Mouse (Mus musculus) frontal cortex, postnatal 25 days (tissue): ENCODE measurements around the gene Ell.

ENCODE experiments used
- DNase-seq, 2 experiments: peaks; one replicate each; pipeline ENCODE4 v3.0.0; 2022; ENCODE audit warnings: low spot score in 2 of 2

Gene Ell

DNA sequence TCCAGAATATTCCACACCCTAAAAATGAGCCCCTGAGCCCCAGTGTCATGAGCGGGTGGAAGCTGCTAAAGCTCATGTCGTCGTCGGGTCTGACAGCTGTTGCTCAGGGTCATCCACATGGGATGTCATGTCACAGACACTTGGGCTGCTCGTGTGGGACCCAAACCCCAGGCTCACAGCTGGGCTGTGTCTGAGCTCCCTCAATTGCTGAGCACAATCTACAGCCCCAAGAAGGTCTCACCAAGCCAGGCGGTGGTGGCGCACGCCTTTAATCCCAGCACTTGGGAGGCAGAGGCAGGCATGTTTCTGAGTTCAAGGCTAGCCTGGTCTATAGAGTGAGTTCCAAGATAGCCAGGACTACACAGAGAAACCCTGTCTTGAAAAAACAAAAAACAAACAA lies 76.0 kb downstream of the Ell start:
- DNase-seq: no peak

DNA sequence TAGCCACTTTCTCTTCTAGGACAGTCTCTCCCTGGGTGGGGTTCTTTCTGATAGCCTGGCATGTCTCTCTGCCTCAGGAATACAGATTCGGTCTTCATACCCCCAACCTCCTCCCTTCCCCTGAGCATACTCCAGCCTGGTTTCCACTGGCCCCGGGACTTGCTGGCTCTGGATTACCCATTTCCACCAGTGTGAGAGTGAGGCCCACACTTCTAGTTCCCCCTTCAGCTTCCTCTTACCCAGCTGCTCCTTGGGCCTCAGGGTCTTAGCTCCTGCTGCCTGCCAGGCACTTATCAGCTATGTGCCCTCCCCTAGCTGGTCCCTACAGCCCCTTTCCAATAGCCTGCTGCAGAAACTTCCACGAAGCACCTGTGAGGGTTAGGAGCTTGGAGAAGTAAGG lies 76.6 kb downstream of the Ell start, which contains the start of gene Lrrc25:
Lrrc25 (plus strand) TSS at position 262 of the 400 bp plus-strand sequence.
- no peak for DNase-seq

DNA sequence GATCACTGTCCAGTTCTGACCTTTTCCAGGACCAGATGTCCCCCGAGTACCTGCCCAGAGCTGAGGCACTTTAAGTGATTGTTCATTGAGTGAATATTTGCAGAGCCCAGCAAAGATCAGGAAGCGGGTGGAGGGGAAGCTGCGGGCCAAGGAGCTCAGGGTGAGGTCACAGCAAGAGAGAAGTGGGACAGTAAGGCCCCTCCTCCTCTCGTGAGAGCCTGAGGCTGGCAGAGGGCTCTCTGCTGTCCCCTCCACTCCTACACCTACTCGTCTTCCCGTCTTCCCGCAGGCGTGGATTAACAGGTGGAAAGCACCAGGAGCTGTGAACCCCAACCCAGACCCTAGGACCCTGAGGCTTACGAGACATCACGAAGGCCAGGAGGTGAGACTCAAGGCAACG lies 77.4 kb downstream of the Ell start:
- no peak for DNase-seq

DNA sequence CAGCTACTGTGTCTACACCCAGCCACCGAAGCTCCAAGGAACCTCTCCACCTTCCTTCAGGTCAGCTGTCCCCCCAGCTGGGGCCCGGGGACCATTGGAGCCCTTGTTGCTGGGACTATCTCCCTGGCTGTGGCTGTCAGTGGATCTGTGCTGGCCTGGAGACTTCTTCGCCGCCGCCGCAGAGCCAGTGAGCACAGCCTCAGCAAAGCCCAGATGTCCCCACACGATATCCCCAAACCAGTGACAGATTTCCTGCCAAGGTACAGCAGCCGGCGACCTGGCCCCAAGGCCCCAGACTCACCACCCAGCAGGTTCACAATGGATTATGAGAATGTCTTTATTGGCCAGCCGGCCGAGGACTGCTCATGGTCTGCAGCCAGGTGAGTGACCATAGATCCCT lies 78.7 kb downstream of the Ell start:
- no peak for DNase-seq

DNA sequence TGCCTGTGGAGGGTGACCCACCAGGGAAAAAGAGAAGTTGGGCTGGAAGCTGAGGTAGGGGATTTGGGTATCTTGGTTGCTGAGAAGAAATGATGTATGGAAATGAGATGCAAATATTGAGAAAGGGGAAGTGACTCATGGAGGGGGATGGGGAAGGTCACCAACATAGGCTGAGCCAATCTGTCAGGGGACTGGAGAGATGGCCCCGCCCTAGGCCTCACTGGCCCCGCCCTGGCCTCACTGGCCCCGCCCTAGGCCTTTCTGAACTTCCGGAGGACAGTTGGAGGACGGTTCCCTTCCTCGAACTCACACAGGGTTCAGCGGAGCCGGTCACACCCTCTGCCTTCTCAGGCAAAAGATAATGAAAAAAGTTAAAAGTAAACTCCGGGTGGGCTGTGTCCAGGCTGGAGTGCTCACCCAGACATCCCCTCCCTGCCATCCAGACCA lies 79.7 kb downstream of the Ell start:
- DNase-seq: no peak

DNA sequence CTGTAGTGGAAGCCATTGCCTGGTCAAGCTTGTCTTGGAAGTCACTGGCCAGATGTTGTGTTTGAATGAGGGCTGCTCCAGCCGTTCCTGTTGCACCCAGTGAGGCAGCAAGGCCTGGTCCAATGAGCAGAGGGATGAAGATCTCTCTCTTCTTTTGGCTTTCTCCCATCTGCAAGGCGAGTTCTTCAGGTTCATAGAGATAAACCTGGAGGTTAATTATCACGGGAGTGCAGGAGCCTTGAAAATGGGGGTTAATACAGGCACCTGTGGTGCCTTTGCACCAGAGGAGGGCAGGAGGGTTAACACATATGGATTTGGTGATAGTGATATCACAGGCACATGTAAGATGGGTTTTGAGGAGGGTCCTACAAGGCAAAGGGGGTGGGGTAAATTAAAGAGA lies 83.0 kb downstream of the Ell start:
- DNase-seq: no peak

DNA sequence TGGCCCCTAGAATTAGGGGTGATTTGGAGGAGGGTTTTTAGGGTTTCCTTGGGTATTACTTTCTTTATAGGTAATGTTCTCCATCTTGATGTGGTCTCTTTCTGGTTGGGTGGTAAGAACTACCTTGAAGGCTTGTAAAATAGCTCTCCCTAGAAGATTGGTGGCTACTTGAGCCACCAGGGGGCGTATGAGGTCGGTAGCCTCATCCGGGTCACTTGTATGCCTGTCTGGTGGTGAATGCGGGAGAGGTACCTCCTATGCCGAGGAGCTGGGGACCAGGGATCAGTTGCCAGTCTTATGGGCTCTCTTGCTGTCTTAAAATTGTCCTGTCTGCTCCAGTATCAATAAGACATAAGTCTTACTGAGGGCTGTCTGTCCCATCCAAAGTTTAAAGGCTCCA lies 85.8 kb downstream of the Ell start:
- DNase-seq: no peak

DNA sequence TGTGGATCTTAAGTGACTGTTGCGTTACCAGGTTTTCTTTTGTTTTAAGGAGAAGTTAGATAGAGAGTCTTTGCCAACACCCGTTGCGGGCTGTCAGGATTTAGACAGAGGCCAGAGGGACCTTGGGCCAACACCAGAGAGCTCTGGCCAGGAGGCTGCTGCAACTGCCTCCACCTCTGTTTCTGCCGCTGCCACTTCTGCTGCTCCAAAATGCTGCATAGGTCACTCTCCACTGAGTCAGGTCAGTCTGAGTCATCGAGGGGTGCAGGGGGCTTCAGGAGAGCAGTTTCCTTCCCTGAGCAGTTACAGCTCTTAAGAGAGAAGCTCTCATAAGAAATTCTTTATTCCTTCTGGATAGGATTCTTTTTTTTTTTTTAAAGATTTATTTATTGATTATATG lies 87.8 kb downstream of the Ell start:
- no peak for DNase-seq

DNA sequence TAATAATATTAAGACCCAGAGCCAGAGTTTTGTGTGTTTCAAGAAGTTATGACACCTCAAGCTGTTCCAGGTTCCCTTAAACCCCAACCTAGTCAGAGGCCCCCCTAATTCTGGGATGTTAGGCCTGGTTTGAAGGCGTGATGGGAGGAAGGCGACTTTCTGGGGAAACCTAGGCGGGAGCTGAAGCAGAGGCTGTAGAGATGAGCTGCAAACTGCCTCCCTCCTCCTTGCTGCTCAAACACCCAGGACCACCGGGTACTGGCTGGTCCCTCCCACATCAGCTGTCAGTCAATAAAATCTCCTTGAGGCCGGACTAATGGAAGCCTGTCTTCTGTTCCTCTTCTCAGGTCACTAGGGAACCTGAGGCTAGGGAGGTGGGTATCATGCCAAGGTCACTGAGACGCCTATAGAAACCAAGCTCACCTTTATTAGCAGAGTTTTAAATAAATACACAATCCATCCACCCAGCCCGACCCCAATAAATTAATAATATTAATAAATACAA lies 89.8 kb downstream of the Ell start:
- DNase-seq: no peak

DNA sequence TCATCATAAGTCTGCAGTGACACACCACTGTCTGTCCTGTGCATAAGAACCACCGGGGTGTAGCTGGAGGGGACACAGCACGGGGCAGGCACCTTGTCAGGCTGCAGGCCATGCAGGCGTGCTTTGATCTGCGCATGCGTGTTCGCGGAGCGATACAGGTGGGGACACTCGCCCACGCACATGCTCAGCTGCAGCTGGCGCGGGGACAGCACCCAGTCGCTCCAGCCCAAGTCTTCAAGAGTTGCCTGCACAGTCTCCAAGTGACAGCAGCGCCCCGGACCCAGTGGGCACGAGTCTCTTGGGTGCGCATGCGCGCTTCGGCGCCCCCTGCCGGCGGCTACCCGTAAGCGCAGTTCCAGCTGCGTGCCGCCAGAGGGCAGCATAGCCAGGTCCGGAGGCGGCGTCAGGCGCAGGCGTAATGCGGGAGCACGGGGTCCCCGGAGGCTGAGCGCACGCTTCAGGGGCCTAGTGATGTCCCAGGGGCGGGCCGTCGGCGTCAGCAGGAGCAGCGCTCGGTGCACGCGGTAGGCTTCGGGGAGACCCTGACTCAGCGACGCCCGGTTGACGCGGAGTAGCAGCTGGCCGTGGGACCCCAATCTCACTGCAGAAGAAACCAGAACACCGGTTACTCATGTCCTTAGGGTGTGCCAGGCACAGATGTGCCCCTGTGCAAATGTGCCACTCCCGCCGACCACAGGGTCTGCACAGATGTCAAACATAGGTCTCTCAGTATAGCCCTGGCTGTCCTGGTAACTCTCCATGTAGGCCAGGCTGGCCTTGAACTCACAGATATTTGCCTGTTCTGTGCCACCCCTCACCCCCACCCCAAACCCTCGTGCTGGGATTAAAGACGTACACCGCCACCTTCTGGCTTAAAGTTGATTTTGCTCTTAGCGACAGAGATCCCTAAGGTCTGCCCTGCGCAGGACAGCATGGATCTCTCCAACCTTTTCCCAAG lies 90.6 kb downstream of the Ell start:
- peak; percentile 93 for DNase-seq

DNA sequence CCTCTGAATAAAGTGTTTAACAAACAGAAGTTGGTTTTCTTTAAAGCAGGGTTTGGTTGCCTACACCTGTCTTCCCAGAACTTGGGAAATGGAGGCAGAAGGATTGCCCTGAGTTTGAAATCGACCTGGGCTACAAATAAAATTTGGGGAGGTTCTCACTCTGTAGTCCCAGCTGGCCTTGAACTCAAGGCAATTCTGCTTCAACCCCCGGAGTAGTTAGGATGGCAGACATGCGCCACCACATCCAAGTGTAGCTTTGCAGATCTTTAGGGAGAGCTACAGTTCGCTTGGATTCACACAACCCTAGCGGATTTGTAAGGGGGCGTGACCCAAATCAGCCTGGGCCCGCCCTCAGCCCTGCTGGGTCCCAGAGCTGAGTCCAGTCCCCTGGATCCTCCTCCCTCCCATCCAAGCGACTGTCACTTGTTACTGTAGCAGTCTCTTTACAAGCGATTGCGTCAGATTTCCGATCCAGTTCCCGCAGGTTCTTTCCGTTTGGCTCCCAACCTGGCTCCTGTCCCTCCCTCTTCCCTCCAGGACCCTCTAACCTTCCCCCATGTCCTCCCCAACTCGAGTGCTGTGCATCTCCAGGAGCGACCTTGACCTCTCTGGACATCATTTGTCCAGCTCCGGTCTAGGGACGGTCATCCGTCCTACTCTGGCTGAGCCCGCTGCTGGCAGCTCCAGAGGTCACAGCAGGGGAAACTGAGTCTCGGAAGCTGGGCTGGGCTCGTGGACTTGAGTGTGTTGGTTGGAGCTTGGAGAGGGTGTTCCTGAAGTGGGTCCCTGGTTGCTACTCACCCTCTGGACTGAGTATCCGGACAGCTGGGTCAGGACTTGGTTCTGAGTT lies 91.5 kb downstream of the Ell start:
- no peak for DNase-seq

DNA sequence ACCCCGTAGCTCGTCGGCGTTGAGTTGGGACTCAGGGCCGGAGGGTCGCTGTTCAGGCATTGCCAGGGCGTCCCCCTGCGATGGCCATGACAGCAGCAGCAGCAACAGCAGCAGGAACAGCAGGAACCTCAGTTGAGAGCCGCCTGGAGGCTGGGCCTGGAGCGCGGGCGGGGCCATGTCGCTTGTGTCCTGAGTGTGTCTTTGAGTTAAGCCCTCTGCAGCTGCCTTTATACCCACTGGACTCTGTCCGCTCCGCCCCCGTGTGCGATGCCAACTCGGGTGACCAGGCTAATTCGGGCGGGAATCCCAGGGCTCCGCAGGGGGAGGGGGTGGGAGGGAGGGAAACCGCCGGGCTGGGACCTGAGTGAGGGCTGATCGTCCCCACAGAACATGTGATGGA lies 92.2 kb downstream of the Ell start:
- no peak for DNase-seq

DNA sequence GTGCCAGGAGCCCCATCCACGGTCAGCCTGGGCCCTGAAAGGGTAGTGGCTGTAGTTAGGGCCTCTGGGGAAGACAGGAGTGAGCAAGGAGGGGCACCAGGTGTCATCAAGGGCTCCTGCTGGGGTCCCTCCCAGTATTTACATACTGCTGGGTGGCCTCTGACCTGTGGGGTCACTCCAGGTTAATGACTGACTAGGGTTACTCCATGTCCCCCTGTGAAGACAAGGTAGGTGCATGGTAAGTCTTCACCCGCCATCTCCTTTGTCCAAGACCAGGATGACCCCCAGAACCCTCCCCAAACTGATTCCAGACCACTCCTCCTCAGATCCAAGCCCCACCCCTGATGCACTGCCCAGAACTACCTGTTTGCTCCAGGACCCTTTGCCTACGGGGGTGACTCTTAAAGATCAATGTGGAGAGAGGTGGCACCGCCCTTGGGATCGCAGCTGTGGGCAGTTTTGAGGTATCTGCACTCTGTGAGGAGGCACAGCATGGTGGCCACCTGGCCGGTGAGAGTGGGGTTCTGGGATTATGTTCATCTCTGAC lies 93.2 kb downstream of the Ell start, which contains the start of gene Gdf15:
Gdf15 (minus strand) TSS at position 111 of the 547 bp plus-strand sequence.
- DNase-seq: no peak

DNA sequence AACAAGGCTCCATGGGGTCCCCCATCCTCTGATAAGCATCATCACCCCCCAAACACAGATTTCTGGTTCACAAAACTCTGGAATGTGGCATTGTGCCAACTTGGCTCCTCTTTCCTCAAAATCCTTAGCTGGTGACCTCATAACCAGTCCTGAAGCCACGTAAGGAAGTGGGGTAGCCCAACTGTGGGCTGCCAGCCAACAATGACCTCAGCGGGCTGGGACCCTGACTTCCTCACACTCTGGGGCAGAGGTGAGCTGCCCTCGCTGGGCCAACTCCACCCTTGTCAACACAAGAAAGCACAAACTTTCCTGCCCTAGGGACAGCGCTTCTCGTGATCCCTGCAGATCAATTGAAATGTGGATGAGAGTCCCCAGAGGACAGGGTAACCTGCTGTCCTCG lies 94.8 kb downstream of the Ell start:
- DNase-seq: no peak

DNA sequence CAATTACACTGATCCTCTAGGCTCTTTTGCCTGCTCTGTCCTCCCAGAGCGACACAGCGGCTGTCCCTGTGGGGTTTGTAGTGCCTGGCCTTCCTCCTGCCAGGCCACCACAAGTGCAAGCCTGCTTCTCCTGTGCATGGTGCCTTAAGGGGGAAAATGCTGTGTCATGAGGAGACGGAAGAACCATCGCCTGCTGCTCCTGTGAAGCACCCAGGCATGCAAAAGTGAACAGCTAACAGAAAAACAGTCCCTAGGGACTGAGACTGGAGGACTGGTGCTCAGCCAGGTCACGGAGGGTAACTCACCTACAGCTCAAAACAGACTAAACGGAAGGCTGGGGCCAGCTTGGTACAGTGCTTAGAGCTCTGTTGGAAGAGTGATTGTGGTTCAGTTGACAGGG lies 96.3 kb downstream of the Ell start:
- no peak for DNase-seq

DNA sequence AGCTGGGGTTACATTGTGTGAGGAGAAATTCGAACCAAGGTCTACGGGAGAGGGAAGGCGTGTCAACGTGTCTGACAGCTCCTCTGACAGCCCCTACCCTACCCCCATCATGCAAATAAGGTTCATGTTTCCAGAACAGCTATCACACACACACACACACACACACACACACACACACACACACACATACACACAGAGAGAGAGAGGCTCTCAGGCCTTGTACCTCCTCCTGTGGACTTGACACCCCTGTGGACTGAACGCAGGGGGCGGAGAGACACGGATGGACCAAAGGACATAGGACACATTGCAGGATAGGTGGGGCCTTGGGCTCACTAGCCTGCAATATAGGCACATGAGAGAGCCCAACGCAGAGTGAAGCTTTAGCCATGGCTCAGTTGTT lies 97.6 kb downstream of the Ell start:
- no peak for DNase-seq

DNA sequence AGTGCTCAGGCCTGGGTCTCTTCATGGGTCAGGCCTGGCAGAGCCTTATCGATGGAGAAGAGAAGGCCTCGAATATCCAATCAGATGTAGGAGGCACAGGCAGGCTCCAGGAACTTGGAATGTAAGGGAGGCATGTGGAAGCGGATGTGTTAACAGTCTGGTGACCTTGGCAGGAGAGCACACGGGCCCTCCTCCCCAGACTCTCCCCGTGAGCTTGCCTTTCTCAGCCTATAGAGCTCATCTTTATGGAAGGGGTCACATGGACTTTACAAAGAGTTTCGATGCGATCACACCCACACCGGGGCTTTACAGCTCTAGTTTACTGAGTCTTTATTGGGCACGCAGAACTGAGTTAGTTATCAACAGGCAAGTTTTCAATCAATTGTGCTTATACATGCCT lies 99.5 kb downstream of the Ell start:
- DNase-seq: no peak
